Mouse (Mus musculus) myocyte (in vitro differentiated cells): ENCODE measurements around the gene Fau. TPM values are rescaled to one million over a fixed set of nuclear protein-coding genes. Genes with fewer than 3 reads are reported as not detected.

Experiments
- H3K27me3 ChIP-seq: one replicate; pipeline ENCODE4 v1.6.1; 2011; ENCODE audit not compliant: control insufficient read depth, insufficient read depth, insufficient read length
- H3K36me3 ChIP-seq: one replicate; pipeline ENCODE4 v1.6.1; 2011; ENCODE audit not compliant: control insufficient read depth, insufficient read depth
- H3K4me2 ChIP-seq: one replicate; pipeline ENCODE4 v1.6.1; 2011; ENCODE audit warnings: low read depth, control low read depth
- H3K4me3 ChIP-seq: one replicate; pipeline ENCODE4 v1.5.1; 2011; ENCODE audit warnings: mild to moderate bottlenecking, control low read depth, moderate library complexity
- H3K79me2 ChIP-seq: one replicate; pipeline ENCODE4 v1.6.1; 2011; ENCODE audit not compliant: control insufficient read depth, insufficient read depth
- H3ac ChIP-seq: one replicate; pipeline ENCODE4 v1.6.1; 2011; ENCODE audit not compliant: control insufficient read depth, insufficient read length
- CEBPB ChIP-seq: IDR thresholded peaks from 2 replicates; pipeline ENCODE4 v1.6.1; 2011; ENCODE audit warnings: mild to moderate bottlenecking, moderate library complexity; ENCODE audit not compliant: poor library complexity, insufficient read depth, severe bottlenecking
- E2F4 ChIP-seq: IDR thresholded peaks from one replicate; pipeline ENCODE4 v1.6.1; 2011; ENCODE audit warnings: mild to moderate bottlenecking, control low read depth, moderate library complexity; ENCODE audit not compliant: insufficient read depth
- MAX ChIP-seq: IDR thresholded peaks from one replicate; pipeline ENCODE4 v1.6.1; 2011; ENCODE audit warnings: low read depth, mild to moderate bottlenecking, control low read depth
- MYOD1 ChIP-seq, 3 experiments: IDR thresholded peaks; one replicate each; pipeline ENCODE4 v1.6.1; 2011; ENCODE audit warnings: control low read depth in 2 of 3, low read depth in 2 of 3, mild to moderate bottlenecking in 2 of 3, moderate library complexity in 1 of 3; ENCODE audit not compliant: insufficient read length in 2 of 3, control insufficient read depth in 1 of 3
- MYOG ChIP-seq, 3 experiments: IDR thresholded peaks; one replicate each; pipeline ENCODE4 v1.6.1; 2011; ENCODE audit warnings: control low read depth in 2 of 3, low read depth in 2 of 3, mild to moderate bottlenecking in 2 of 3; ENCODE audit not compliant: insufficient read length in 2 of 3, control insufficient read depth in 1 of 3, insufficient read depth in 1 of 3
- POLR2A ChIP-seq: IDR thresholded peaks from one replicate; pipeline ENCODE4 v1.6.1; 2011; ENCODE audit warnings: low read depth, mild to moderate bottlenecking, control low read depth, moderate library complexity; ENCODE audit not compliant: insufficient read length
- POLR2AphosphoS2 ChIP-seq: IDR thresholded peaks from one replicate; pipeline ENCODE4 v1.6.1; 2011; ENCODE audit warnings: low read depth, control low read depth; ENCODE audit not compliant: insufficient read length
- REST ChIP-seq: IDR thresholded peaks from one replicate; pipeline ENCODE4 v1.6.1; 2011; ENCODE audit warnings: mild to moderate bottlenecking, control low read depth, moderate library complexity; ENCODE audit not compliant: insufficient read depth, insufficient read length
- SRF ChIP-seq: IDR thresholded peaks from one replicate; pipeline ENCODE4 v1.6.1; 2011; ENCODE audit warnings: low read depth; ENCODE audit not compliant: control insufficient read depth, insufficient read length
- TCF12 ChIP-seq: IDR thresholded peaks from one replicate; pipeline ENCODE4 v1.6.1; 2011; ENCODE audit warnings: mild to moderate bottlenecking, control low read depth; ENCODE audit not compliant: poor library complexity, insufficient read depth, severe bottlenecking
- TCF3 ChIP-seq: IDR thresholded peaks from one replicate; pipeline ENCODE4 v1.6.1; 2011; ENCODE audit warnings: low read depth, control low read depth; ENCODE audit not compliant: insufficient read length
- USF1 ChIP-seq: IDR thresholded peaks from one replicate; pipeline ENCODE4 v1.6.1; 2011; ENCODE audit warnings: low read depth, mild to moderate bottlenecking, control low read depth, moderate library complexity
- polyA plus RNA-seq: library from polyadenylated mRNA; unstranded; fragments of >200 nt; fragmentation: generic; extraction: Trizol; gene quantifications from one replicate; pipeline ENCODE4 v1.2.1, GENCODE M21; 2012; ENCODE audit warnings: missing spikeins

Fau gene
- polyA plus RNA-seq, 1 experiment = 2,772 TPM

GRCm38 (mm10) chr19:6023059-6023458 lies 34.6 kb upstream of the Fau start:
- H3K36me3 ChIP-seq = no peaks in the 10 kb centered on the region
- TF ChIP-seq E2F4 (no peak), MYOD1 (IDR thresholded peaks at IDR 0.05; ENCODE audit: control insufficient read depth in 1 of 3, insufficient read length in 2 of 3, low read depth in 2 of 3) (no peak), POLR2A (no peak), POLR2AphosphoS2 (no peak), MYOG (IDR thresholded peaks at IDR 0.05; ENCODE audit: control insufficient read depth in 1 of 3, insufficient read depth in 1 of 3, insufficient read length in 2 of 3, low read depth in 2 of 3) (no peak), TCF3 (no peak), CEBPB (no peak), USF1 (no peak), TCF12 (no peak), MAX (no peak), SRF (no peak), REST (no peak)
- H3ac ChIP-seq = no peak overlapping the region
- H3K4me3 ChIP-seq = no peak overlapping the region
- H3K79me2 ChIP-seq = no peaks in the 10 kb centered on the region
- H3K27me3 ChIP-seq = peaks cover 18% of the 10 kb centered on the region
- H3K4me2 ChIP-seq = no peak overlapping the region

- Histone ChIP-seq H3K4me3 (no peak overlapping the region), H3ac (no peak overlapping the region), H3K4me2 (no peak overlapping the region), H3K79me2 (no peaks in the 10 kb centered on the region), H3K27me3 (peaks cover 18% of the 10 kb centered on the region), H3K36me3 (no peaks in the 10 kb centered on the region)
- no peak for TF ChIP-seq E2F4
- TF ChIP-seq CEBPB = no peak
- no peak for TF ChIP-seq TCF3
- no peak for TF ChIP-seq USF1
- no peak for TF ChIP-seq MAX
- TF ChIP-seq MYOG (IDR thresholded peaks at IDR 0.05; ENCODE audit: control insufficient read depth in 1 of 3, insufficient read depth in 1 of 3, insufficient read length in 2 of 3, low read depth in 2 of 3) = no peak
- no peak for TF ChIP-seq TCF12
These were observed 33.7 kb upstream of the Fau start for GRCm38 (mm10) chr19:6023930-6024329.

GRCm38 (mm10) chr19:6028991-6029390 lies 28.7 kb upstream of the Fau start:
- no peak overlapping the region for H3K4me3 ChIP-seq
- H3K36me3 ChIP-seq = no peaks in the 10 kb centered on the region
- no peak overlapping the region for H3ac ChIP-seq
- H3K27me3 ChIP-seq = peaks cover 10% of the 10 kb centered on the region
- no peak overlapping the region for H3K4me2 ChIP-seq
- H3K79me2 ChIP-seq = no peaks in the 10 kb centered on the region
- TF ChIP-seq REST (no peak), POLR2A (no peak), TCF3 (no peak), MYOG (IDR thresholded peaks at IDR 0.05; ENCODE audit: control insufficient read depth in 1 of 3, insufficient read depth in 1 of 3, insufficient read length in 2 of 3, low read depth in 2 of 3) (no peak), E2F4 (no peak), CEBPB (no peak), MAX (no peak), TCF12 (no peak), POLR2AphosphoS2 (no peak), USF1 (no peak), MYOD1 (IDR thresholded peaks at IDR 0.05; ENCODE audit: control insufficient read depth in 1 of 3, insufficient read length in 2 of 3, low read depth in 2 of 3) (no peak), SRF (no peak)

- H3K4me3 ChIP-seq = no peak overlapping the region
- TF ChIP-seq POLR2AphosphoS2 (no peak), CEBPB (no peak), USF1 (no peak), TCF3 (no peak), MYOD1 (IDR thresholded peaks at IDR 0.05; ENCODE audit: control insufficient read depth in 1 of 3, insufficient read length in 2 of 3, low read depth in 2 of 3) (no peak)
- peaks cover 10% of the 10 kb centered on the region for H3K27me3 ChIP-seq
- no peak overlapping the region for H3ac ChIP-seq
- H3K36me3 ChIP-seq = no peaks in the 10 kb centered on the region
- H3K4me2 ChIP-seq = no peak overlapping the region
- H3K79me2 ChIP-seq = no peaks in the 10 kb centered on the region
These were observed 28.2 kb upstream of the Fau start for GRCm38 (mm10) chr19:6029426-6029825.

- H3K36me3 ChIP-seq = no peaks in the 10 kb centered on the region
- H3K79me2 ChIP-seq = no peaks in the 10 kb centered on the region
- no peak overlapping the region for H3ac ChIP-seq
- no peak for TF ChIP-seq MAX
- TF ChIP-seq SRF = no peak
- TF ChIP-seq MYOG (IDR thresholded peaks at IDR 0.05; ENCODE audit: control insufficient read depth in 1 of 3, insufficient read depth in 1 of 3, insufficient read length in 2 of 3, low read depth in 2 of 3) = no peak
- TF ChIP-seq MYOD1 (IDR thresholded peaks at IDR 0.05; ENCODE audit: control insufficient read depth in 1 of 3, insufficient read length in 2 of 3, low read depth in 2 of 3) = no peak
- TF ChIP-seq REST = no peak
- no peak for TF ChIP-seq TCF12
- TF ChIP-seq TCF3 = no peak
- no peak for TF ChIP-seq CEBPB
- TF ChIP-seq POLR2AphosphoS2 = no peak
- no peak overlapping the region for H3K4me3 ChIP-seq
- H3K4me2 ChIP-seq = no peak overlapping the region
- peaks cover 6% of the 10 kb centered on the region for H3K27me3 ChIP-seq
These were observed 26.9 kb upstream of the Fau start for GRCm38 (mm10) chr19:6030520-6031280.
